Mouse (Mus musculus) forebrain, embryonic 11.5 days (tissue): ENCODE data around the gene Dok3. TPM values are rescaled to one million over a fixed set of nuclear protein-coding genes. Genes with fewer than 3 reads are reported as not detected.

Experiments used
- ATAC-seq: fragments of 200-750 bp; cut with Nextera tagmentation; replicated peaks from 2 replicates; pipeline ENCODE4 v1.8.0; 2017; ENCODE audit warnings: moderate TSS enrichment; ENCODE audit not compliant: low FRiP score
- DNase-seq: peaks from one replicate; pipeline ENCODE4 v3.0.0-alpha.2; 2017; ENCODE audit warnings: low spot score
- H3K27ac ChIP-seq: fragments of 300-500 bp; sonication (generic); 2 replicates; pipeline ENCODE4 v1.5.1; 2014; ENCODE audit warnings: low read depth, low read length
- H3K27me3 ChIP-seq: fragments of 300-500 bp; sonication (generic); 2 replicates; pipeline ENCODE4 v1.6.1; 2014; ENCODE audit warnings: mild to moderate bottlenecking, low read length, mixed read lengths; ENCODE audit not compliant: control insufficient read depth, insufficient read depth
- H3K36me3 ChIP-seq: fragments of 300-500 bp; sonication (generic); 2 replicates; pipeline ENCODE4 v1.6.1; 2014; ENCODE audit warnings: mild to moderate bottlenecking, low read length, moderate library complexity, mixed read lengths; ENCODE audit not compliant: control insufficient read depth, insufficient read depth
- H3K4me1 ChIP-seq: fragments of 300-500 bp; sonication (generic); replicated peaks from 2 replicates; pipeline ENCODE4 v1.6.1; 2014; ENCODE audit warnings: low read length, mixed read lengths; ENCODE audit not compliant: control insufficient read depth, insufficient read depth
- H3K4me2 ChIP-seq: fragments of 300-500 bp; sonication (generic); 2 replicates; pipeline ENCODE4 v1.6.1; 2014; ENCODE audit warnings: low read depth, mild to moderate bottlenecking, low read length, moderate library complexity, mixed read lengths; ENCODE audit not compliant: severe bottlenecking
- H3K4me3 ChIP-seq: fragments of 300-500 bp; sonication (generic); 2 replicates; pipeline ENCODE4 v1.5.1; 2014; ENCODE audit warnings: low read depth, low read length
- H3K9ac ChIP-seq: fragments of 300-500 bp; sonication (generic); 2 replicates; pipeline ENCODE4 v1.6.1; 2014; ENCODE audit warnings: low read length
- H3K9me3 ChIP-seq: fragments of 300-500 bp; sonication (generic); 2 replicates; pipeline ENCODE4 v1.6.1; 2016; ENCODE audit warnings: low read length, mixed read lengths; ENCODE audit not compliant: control insufficient read depth
- WGBS: fragments of 180-500 bp; shearing (Covaris S2); extraction: QIAGEN DNeasy Blood & Tissue Kit; methylation state at CpG from one replicate; pipeline ENCODE4 v1.1.7; 2014; 5-methylcytosine and 5-hydroxymethylcytosine counted together
- polyA plus RNA-seq: library from polyadenylated mRNA; unstranded; fragments of >200 nt; fragmentation: Nextera tagmentation; extraction: Ambion mirVana; gene quantifications from 2 replicates; pipeline ENCODE4 v1.2.1, GENCODE M21; 2014

Gene Dok3
- polyA plus RNA-seq, 1 experiment from 2014 or later: 3.9 TPM

DNA sequence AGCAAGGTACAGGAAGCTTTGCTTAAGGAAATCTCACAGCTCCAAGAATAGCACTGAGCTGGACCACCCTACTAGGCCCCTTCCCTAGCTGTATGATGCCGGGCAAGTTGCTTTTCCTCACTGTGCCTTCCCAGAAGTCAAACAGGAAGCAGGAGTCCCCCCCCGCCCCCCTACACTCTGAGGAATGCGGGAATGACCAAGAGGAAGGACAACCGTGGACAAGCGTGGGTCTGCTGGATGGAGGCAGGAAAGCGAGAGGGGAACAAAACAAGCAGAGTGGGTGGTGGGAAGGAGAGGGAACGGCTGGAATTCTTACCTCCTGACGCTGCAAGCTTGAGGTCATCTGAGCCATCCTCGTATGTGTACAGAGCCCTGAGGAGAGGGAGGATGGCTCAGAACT, 46.0 kb downstream of the Dok3 start:
- 0 out of 2 replicates have a peak overlapping the region, but pooled peaks have one; percentile 1 for H3K9ac ChIP-seq
- 65% methylated on average over 9 of the region's 9 CpGs for WGBS
- H3K9me3 ChIP-seq: no peaks in the 10 kb centered on the region
- peak overlapping the region; percentile 95; the same call in 1 of the 2 replicates for H3K4me2 ChIP-seq
- ATAC-seq (no peak), DNase-seq (peak; percentile 54)
- no peaks in the 10 kb centered on the region for H3K27me3 ChIP-seq
- H3K36me3 ChIP-seq: peaks cover 28% of the 10 kb centered on the region
- H3K4me1 ChIP-seq: peaks cover 26% of the 10 kb centered on the region
- peak overlapping the region; percentile 95; the same call in 1 of the 2 replicates for H3K4me3 ChIP-seq
- no peak overlapping the region for H3K27ac ChIP-seq

- no peaks in the 10 kb centered on the region for H3K27me3 ChIP-seq
- 89% methylated on average over 7 of the region's 7 CpGs for WGBS
- no peak overlapping the region for H3K27ac ChIP-seq
- H3K4me2 ChIP-seq: no peak overlapping the region
- H3K9me3 ChIP-seq: no peaks in the 10 kb centered on the region
- no peak overlapping the region for H3K4me3 ChIP-seq
- no peak overlapping the region for H3K9ac ChIP-seq
- ATAC-seq (no peak), DNase-seq (no peak)
- peaks cover 28% of the 10 kb centered on the region for H3K36me3 ChIP-seq
- peaks cover 26% of the 10 kb centered on the region for H3K4me1 ChIP-seq
Measured at GRCm38 (mm10) chr13:55482542-55482941, 46.6 kb downstream of the Dok3 start.

- H3K36me3 ChIP-seq: peaks cover 36% of the 10 kb centered on the region
- no peak overlapping the region for H3K9ac ChIP-seq
- no peaks in the 10 kb centered on the region for H3K9me3 ChIP-seq
- no peak overlapping the region for H3K4me3 ChIP-seq
- DNase-seq (no peak), ATAC-seq (no peak)
- no peak overlapping the region for H3K4me2 ChIP-seq
- H3K27me3 ChIP-seq: no peaks in the 10 kb centered on the region
- H3K27ac ChIP-seq: no peak overlapping the region
- H3K4me1 ChIP-seq: peaks cover 23% of the 10 kb centered on the region
Measured at GRCm38 (mm10) chr13:55479929-55480328, 49.2 kb downstream of the Dok3 start.

DNA sequence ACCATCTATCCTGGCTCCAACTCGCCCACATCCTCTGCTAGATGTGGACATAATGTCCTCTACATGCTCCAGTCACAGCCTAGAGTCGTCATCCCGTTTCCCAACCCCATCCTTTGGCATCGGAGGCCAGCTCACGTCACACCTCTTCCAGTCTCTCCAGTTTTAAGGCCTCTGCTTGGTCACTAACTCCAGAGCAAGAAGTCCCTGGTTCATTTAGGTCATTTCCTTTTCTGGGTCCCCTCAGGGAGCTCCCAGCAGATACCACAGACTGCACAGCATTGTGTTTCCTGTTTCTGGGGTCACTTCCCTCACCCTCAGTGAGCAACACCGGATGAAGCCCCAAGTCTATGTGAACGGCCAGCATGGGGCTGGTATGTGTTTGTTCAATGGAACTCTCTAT, 50.1 kb downstream of the Dok3 start:
- no peak overlapping the region for H3K4me2 ChIP-seq
- H3K4me1 ChIP-seq: peaks cover 25% of the 10 kb centered on the region
- DNase-seq (no peak), ATAC-seq (no peak)
- H3K4me3 ChIP-seq: no peak overlapping the region
- no peak overlapping the region for H3K27ac ChIP-seq
- H3K9me3 ChIP-seq: no peaks in the 10 kb centered on the region
- no peaks in the 10 kb centered on the region for H3K27me3 ChIP-seq
- WGBS: 91% methylated on average over 7 of the region's 7 CpGs
- H3K36me3 ChIP-seq: peaks cover 36% of the 10 kb centered on the region
- H3K9ac ChIP-seq: no peak overlapping the region

DNA sequence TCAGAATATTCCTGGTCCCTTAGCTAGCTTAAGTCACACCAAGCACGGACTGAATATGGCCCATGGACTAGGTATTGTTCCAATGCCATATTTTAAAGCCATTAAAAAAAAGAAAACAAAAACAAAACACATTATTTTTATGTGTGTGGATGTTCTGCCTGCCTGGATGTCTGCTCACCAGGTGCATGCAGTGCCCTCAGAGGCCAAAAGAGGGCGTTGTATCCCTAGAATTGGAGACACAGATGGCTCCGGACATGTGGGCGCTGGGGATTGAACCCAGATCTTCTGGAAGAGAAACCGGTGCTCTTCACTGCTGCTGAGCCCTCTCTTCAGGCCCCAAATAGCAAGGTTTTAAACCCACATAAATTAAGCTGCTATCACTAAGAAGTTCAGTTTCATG, 51.1 kb downstream of the Dok3 start:
- Histone ChIP-seq H3K27me3 (no peaks in the 10 kb centered on the region), H3K36me3 (peaks cover 36% of the 10 kb centered on the region), H3K4me2 (no peak overlapping the region), H3K4me1 (peaks cover 29% of the 10 kb centered on the region), H3K4me3 (no peak overlapping the region), H3K27ac (no peak overlapping the region), H3K9ac (no peak overlapping the region), H3K9me3 (no peaks in the 10 kb centered on the region)
- peak; percentile 78 for DNase-seq
- WGBS: 54% methylated on average over 5 of the region's 5 CpGs
- no peak for ATAC-seq

DNA sequence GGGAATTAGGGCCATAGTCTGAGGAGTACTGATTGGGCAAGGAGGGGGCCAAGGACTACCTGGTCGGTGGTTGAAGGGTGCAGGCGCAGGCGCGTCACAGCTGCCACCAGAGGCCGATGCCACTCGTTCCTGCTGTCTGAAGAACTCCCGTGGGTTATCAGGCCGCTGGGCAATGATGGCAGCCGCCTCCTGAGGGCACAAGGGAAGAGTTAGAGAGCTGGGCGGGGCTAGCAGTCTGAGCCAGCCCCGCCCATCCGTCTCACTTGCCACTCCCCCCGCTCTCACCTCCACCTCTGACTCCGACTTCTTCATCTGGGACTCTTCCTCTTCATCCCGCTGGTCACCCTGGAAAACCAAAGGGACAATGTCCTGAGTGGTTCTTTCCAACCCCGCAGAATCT, 51.6 kb downstream of the Dok3 start:
- 71% methylated on average over 16 of the region's 16 CpGs for WGBS
- Histone ChIP-seq H3K4me1 (peaks cover 33% of the 10 kb centered on the region), H3K4me3 (no peak overlapping the region)

DNA sequence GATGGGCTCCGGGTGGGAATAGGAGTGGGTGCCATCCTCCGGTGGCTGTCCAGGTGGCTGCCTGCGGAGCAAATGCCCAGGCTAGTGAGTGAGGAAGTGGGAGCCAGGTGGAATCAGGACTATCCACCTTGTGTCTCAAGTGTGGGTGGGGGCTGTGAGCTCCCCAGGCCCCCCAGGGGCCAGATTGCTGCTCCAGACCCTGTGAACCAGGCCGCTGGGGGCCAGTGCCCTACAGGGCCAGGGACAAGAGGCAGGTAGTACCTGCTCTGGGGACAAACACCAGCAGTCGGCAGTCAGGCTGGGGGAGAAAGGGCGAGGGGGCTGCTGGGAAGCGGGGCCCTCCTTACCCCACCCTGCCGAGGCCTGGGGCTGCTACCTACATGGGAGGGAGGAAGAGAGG, 52.8 kb downstream of the Dok3 start:
- no peak overlapping the region for H3K4me2 ChIP-seq
- 95% methylated on average over 8 of the region's 8 CpGs for WGBS
- no peak for ATAC-seq

More for the DNA sequence above, 51.6 kb downstream of the Dok3 start:
- Histone ChIP-seq H3K9ac (no peak overlapping the region), H3K27me3 (no peaks in the 10 kb centered on the region), H3K9me3 (no peaks in the 10 kb centered on the region), H3K4me2 (no peak overlapping the region), H3K36me3 (peaks cover 35% of the 10 kb centered on the region), H3K27ac (no peak overlapping the region)
- ATAC-seq (no peak), DNase-seq (peak; percentile 54)

DNA sequence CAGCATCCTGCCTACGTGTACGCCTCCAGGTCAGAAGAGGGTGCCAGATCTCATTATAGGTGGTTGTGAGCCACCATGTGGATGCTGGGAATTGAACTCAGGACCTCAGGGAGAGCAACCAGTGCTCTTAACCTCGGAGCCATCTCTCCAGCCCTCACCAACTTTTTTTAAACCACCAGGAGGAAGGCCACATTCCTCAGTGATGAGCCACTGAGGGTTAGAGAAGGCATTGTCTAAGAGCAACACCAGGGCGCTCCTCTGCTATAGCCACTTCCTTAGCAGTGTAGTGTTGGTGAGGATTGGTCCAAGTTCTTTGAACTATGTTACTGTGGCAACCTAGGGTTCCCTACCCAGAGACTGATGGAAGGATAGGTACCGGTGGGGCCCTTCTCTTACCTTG, 53.3 kb downstream of the Dok3 start:
- H3K4me2 ChIP-seq: no peak overlapping the region
- H3K4me3 ChIP-seq: no peak overlapping the region
- peaks cover 22% of the 10 kb centered on the region for H3K36me3 ChIP-seq
- ATAC-seq (no peak), DNase-seq (no peak)
- H3K9me3 ChIP-seq: no peaks in the 10 kb centered on the region
- no peak overlapping the region for H3K9ac ChIP-seq
- 88% methylated on average over 5 of the region's 5 CpGs for WGBS
- no peaks in the 10 kb centered on the region for H3K27me3 ChIP-seq
- peaks cover 41% of the 10 kb centered on the region for H3K4me1 ChIP-seq
- no peak overlapping the region for H3K27ac ChIP-seq

More for the DNA sequence above, 52.8 kb downstream of the Dok3 start:
- no peak overlapping the region for H3K27ac ChIP-seq
- H3K9ac ChIP-seq: no peak overlapping the region
- no peaks in the 10 kb centered on the region for H3K27me3 ChIP-seq
- peaks cover 26% of the 10 kb centered on the region for H3K36me3 ChIP-seq
- H3K9me3 ChIP-seq: no peaks in the 10 kb centered on the region
- peak; percentile 55 for DNase-seq
- no peak overlapping the region for H3K4me3 ChIP-seq
- peaks cover 36% of the 10 kb centered on the region for H3K4me1 ChIP-seq

GRCm38 (mm10) chr13:55474621-55475069, 54.5 kb downstream of the Dok3 start:
- Histone ChIP-seq H3K27me3 (no peaks in the 10 kb centered on the region), H3K27ac (0 out of 2 replicates have a peak overlapping the region, but pooled peaks have one; percentile 48), H3K36me3 (peaks cover 11% of the 10 kb centered on the region), H3K9me3 (no peaks in the 10 kb centered on the region), H3K4me3 (no peak overlapping the region), H3K9ac (no peak overlapping the region), H3K4me2 (no peak overlapping the region), H3K4me1 (peaks cover 49% of the 10 kb centered on the region)
- ATAC-seq: peak; percentile 34
- 25% methylated on average over 5 of the region's 5 CpGs for WGBS
- peak; percentile 83 for DNase-seq
